Mouse (Mus musculus) layer of hippocampus, adult 8-10 months (tissue): Measurements from ENCODE around the gene Olfr551. TPM values are rescaled to one million over a fixed set of nuclear protein-coding genes. Genes with fewer than 3 reads are reported as not detected.
"Not testable (repeated sequence)": the region's sequence is repeated elsewhere in the genome, so short reads cannot be mapped to it uniquely, and the experiment has no call there.

Source experiments
- DNase-seq, 2 experiments: peaks; one replicate each; pipeline ENCODE4 v3.0.0; 2022; ENCODE audit warnings: low spot score in 2 of 2
- total RNA-seq, 4 experiments: library from RNA; stranded (reverse); gene quantifications; 2 replicates each; pipeline ENCODE4 v1.2.4; 2022

Olfr551 gene
- not detected for total RNA-seq

DNA sequence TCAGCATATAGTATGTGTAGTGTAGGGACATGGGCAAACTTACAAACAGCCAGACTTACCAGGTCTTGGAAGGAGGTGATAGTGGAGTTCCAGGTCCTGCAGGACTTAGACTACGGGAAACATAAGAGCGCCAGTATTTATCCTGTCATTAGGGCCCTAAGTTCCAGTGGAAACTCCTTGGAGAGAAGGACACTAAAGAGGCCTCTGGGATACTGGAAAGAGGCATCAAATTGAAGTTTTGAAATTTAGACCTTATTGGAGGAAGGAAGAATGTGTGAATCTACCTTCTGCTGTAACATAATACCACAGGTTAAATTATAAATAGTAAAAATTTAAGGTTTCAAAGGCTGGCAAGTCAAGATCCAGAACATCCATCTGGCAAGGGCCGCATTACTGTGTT, at the start of gene Olfr551:
Olfr551 (minus strand) TSS at position 101 of the 400 bp plus-strand sequence.
- no peak for DNase-seq

- DNase-seq = no peak
Measured at GRCm38 (mm10) chr7:102638132-102638531, 46.4 kb upstream of the Olfr551 start, which contains the start of gene Olfr554. Gene Olfr554, plus strand, starts transcription at chr7:102638432.

DNA sequence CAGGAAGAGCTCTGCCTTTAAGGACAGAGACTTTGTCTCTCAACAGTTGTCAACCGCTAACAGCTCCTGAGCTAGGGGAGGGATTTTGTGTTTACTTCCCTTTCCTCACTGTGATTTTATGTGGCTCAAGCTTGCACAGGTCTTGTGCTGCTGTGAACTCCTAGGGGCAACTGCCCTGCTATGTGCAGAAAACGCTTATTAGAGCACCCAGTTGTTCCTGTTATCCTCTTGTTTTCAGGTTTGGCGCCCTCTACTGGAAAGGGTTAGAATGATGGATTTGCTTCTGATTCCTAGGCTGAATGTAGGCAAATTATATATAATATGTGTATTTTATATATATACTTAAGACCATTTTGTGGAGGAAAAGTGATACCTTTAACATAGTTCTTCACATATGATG, 45.0 kb upstream of the Olfr551 start:
- peak in 1 of 2 experiments; percentile 19 for DNase-seq

GRCm38 (mm10) chr7:102620368-102620767, 28.7 kb upstream of the Olfr551 start:
- DNase-seq = not testable (repeated sequence)

GRCm38 (mm10) chr7:102619608-102620007, 27.9 kb upstream of the Olfr551 start:
- no peak for DNase-seq

DNA sequence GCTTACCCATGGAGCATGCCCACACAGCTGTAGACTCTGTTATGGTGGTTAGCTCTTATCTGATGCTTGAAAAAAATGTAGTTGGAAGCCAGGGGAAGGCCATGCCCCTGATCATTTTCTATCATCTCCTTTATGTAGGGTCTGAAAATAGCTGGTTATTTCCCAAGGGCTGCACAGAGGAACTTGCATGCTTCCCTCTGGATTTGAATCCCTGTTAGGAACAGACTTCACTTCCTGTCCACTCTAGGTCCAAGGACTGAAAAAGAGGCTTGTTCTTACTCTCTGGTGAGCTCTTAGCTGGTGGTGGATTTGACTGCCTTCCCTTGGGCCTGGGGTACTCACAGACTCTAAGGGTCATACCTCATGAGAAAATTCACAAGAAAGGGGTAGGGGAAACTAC, 26.4 kb upstream of the Olfr551 start, which contains the start of gene Olfr553:
Olfr553 (minus strand) TSS at position 101 of the 400 bp plus-strand sequence.
- DNase-seq = no peak

- no peak for DNase-seq
Measured at GRCm38 (mm10) chr7:102597378-102598031, 5.8 kb upstream of the Olfr551 start, which contains the start of gene Olfr552. Gene Olfr552, plus strand, starts transcription at chr7:102597770.

GRCm38 (mm10) chr7:102575998-102576397, 15.7 kb downstream of the Olfr551 start:
- no peak for DNase-seq

- DNase-seq = no peak
Measured at GRCm38 (mm10) chr7:102573174-102573830, 18.4 kb downstream of the Olfr551 start.

DNA sequence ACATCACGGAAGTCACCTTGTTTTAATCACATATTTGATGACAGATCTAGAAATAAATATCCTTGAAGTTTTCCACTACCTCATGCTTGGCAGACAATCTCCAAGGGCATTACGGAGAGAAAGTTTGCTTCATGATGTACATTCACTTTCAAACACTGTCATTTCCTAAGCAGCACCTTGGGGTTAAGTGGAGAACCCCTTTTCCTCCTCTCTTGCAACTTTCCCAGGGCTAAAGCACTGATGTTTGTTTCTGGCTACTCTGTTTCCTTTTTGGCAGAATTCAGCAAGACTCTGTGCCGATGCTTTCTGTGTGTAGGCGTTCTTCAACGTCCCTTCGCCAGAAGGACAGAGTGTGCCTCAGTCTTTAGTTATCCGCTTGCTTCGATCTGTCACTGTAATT, 20.5 kb downstream of the Olfr551 start, which contains the start of gene Olfr550:
Olfr550 (plus strand) TSS at position 301 of the 400 bp plus-strand sequence.
- DNase-seq = no peak

DNA sequence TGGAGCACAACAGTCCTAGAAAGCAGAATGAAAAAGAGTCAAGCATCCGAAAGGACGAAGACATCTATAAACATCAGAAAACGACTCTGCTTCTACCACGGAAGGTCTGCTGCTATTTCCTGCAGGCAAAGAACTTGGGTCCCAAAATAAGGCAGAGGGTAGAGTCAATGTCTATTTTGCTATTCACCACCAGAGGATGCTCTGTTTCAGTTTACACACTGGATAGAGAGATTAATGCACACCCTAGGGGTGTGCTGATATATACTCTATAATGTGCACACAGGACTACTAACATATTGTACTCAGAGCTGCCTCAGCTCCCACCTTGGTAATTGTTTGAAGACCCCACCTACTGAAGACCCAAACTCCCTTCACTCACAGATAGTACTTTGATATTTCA, 25.5 kb downstream of the Olfr551 start:
- no peak for DNase-seq

GRCm38 (mm10) chr7:102564999-102565997, 26.4 kb downstream of the Olfr551 start, which contains the start of gene Trim21:
Gene Trim21, minus strand, starts transcription at chr7:102565486.
- peak; percentile 34 to 38 for DNase-seq

- no peak for DNase-seq
Measured at GRCm38 (mm10) chr7:102553279-102553678, 38.4 kb downstream of the Olfr551 start.

GRCm38 (mm10) chr7:102549570-102549969, 42.1 kb downstream of the Olfr551 start, which contains the start of gene Olfr549:
Gene Olfr549, plus strand, starts transcription at chr7:102549870.
- DNase-seq = no peak

DNA sequence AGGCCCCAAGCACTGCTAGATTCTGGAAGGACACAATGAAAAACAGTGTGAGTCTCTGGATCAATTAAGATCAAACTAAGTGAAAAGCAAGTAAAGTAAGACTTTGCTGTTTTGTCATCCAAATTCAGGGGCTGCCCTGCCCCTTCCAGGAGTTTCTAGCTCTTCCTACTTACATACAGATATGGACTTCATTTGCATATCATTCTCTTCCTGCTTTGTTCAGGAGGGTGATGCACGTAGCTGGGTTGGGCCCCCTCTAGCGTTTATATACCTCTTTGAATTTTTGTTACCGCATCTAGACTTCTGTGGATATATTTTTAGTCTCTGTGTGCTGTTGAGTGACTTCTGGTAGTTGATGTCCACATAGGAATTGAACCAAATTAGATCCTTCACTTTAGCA, 50.4 kb downstream of the Olfr551 start:
- no peak for DNase-seq

GRCm38 (mm10) chr7:102540596-102540995, 51.1 kb downstream of the Olfr551 start, which contains the start of gene Olfr548-ps1:
Gene Olfr548-ps1, plus strand, starts transcription at chr7:102540896.
- DNase-seq = no peak

DNA sequence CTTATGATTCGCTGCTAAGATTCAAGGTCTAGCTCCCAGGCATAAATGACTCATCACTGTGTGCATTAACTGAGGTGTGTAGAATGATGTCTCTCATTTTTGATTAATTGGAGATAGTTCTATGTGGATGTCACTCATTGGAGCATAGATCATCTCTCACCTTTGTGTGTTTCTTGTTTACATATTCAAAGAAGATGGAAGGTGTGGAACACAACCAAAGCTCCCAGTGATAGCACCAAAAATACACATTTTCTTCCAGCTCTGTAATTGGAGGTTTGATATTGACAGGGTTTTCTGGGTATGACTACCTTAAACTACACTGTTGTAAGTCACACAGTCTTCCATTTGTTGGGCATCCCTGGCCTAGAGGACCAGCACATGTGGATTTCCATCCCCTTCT, 57.2 kb downstream of the Olfr551 start, which contains the start of gene Olfr547:
Olfr547 (plus strand) TSS at position 301 of the 400 bp plus-strand sequence.
- DNase-seq = no peak
